Mouse (Mus musculus) naive thymus-derived CD4-positive, alpha-beta T cell, adult 5 months (primary cell): Measurements from ENCODE around the gene Tbc1d16. TPM values are rescaled to one million over a fixed set of nuclear protein-coding genes. Genes with fewer than 3 reads are reported as not detected.

Experiments
- polyA plus RNA-seq: library from polyadenylated mRNA; unstranded; fragments of 100-300 nt; shearing (Covaris generic); gene quantifications from one replicate; pipeline ENCODE4 v1.2.1, GENCODE M21; 2017

The Tbc1d16 gene
- 0.58 TPM for polyA plus RNA-seq

GRCm38 (mm10) chr11:119228091-119228781 is at the start of gene Tbc1d16, which contains the start of gene Ccdc40:
Gene Tbc1d16, minus strand, starts transcription at chr11:119228499.
Gene Ccdc40, plus strand, starts transcription at chr11:119228572.

GRCm38 (mm10) chr11:119267768-119268556 is 39.7 kb upstream of the Tbc1d16 start, which contains the start of gene Gaa:
Gene Gaa, plus strand, starts transcription at chr11:119267887.

Other genes starting within 250 kb of the Tbc1d16 start
- gene Enpp7, start 240.3 kb downstream of the Tbc1d16 start, polyA plus RNA-seq: not detected
- 6.5 TPM for gene Cbx2, start 205.5 kb downstream of the Tbc1d16 start, polyA plus RNA-seq
- 11.1 TPM for gene Cbx8, start 187.5 kb downstream of the Tbc1d16 start, polyA plus RNA-seq
- 110 TPM for gene Cbx4, start 142.3 kb downstream of the Tbc1d16 start, polyA plus RNA-seq
- 0.87 TPM for gene Ccdc40, start 73 bp upstream of the Tbc1d16 start, polyA plus RNA-seq
- gene Gaa, start 39.4 kb upstream of the Tbc1d16 start, polyA plus RNA-seq: 28.3 TPM
- gene Eif4a3, start 71.6 kb upstream of the Tbc1d16 start, polyA plus RNA-seq: 300 TPM
- gene Card14, start 79.3 kb upstream of the Tbc1d16 start, polyA plus RNA-seq: not detected
- gene Sgsh, start 127.0 kb upstream of the Tbc1d16 start, polyA plus RNA-seq: 8.1 TPM
- gene Slc26a11, start 127.1 kb upstream of the Tbc1d16 start, polyA plus RNA-seq: 33.0 TPM
- 13.9 TPM for gene Rnf213, start 164.6 kb upstream of the Tbc1d16 start, polyA plus RNA-seq